Mouse (Mus musculus): ENCODE results near the gene Cd300lg.

Cd300lg gene

DNA sequence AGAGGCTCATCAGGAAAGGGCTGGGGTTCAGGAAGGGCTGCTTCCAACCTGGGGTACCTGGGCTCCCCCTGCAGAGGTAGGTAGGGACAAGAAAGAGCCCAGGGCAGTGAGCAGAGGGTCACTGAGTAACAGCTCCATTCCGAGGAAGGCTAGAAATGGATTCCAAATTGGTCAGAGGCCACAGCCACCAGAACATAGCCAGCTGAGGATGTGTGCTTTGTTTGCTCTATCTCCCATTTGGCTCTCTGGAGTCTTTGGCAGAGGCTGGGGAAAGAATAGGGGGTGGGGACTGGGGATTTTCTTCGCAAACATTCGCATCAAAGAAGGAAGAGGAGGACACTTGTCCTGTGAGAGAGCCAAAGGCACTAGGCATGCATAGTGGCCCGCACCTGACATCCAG, 10.6 kb downstream of the Cd300lg start:
- DNase-seq (ENCODE audit: low read depth, low spot score) = no peak

DNA sequence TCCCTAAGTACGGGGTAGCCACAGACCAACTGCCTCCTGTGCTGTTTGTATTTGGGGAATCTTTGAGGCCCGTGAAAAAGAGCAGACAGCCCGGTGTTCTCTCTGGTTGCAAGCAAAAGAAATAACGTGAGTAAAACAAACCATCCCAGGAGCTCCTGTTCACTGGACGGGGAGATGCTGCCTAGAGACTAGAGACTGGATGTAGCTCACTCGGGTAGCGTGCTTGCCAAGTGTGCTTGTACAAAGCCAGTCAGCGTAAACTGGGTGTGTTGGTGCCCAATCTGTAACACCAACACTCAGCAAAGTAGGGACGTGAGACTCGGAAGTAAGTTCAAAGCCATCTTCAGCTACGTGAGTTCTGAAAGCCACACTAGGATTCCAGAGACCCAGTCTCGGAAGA, 11.4 kb downstream of the Cd300lg start:
- no peak for DNase-seq (ENCODE audit: low read depth, low spot score)

GRCm38 (mm10) chr11:102053183-102053582, 11.9 kb downstream of the Cd300lg start:
- no peak for DNase-seq (ENCODE audit: low read depth, low spot score)

DNA sequence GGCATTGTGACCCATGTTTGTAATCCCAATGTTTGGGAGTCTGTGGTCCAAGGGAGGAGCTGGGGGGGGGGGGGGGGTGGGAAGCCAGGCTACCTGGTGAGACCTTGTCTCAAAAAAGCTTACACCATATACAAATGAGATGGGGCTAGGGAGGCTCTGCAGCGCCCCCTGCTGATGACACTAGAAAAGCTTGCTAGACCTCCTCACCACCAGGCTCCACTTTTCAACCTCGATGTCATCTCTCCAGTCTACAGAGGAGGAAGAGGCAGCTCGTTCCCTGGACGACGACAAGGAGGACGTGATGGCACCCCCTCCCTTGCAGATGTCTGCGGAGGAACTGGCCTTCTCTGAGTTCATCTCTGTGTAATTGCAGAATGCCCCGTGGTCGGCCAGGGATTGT, 12.5 kb downstream of the Cd300lg start:
- no peak for DNase-seq (ENCODE audit: low read depth, low spot score)

DNA sequence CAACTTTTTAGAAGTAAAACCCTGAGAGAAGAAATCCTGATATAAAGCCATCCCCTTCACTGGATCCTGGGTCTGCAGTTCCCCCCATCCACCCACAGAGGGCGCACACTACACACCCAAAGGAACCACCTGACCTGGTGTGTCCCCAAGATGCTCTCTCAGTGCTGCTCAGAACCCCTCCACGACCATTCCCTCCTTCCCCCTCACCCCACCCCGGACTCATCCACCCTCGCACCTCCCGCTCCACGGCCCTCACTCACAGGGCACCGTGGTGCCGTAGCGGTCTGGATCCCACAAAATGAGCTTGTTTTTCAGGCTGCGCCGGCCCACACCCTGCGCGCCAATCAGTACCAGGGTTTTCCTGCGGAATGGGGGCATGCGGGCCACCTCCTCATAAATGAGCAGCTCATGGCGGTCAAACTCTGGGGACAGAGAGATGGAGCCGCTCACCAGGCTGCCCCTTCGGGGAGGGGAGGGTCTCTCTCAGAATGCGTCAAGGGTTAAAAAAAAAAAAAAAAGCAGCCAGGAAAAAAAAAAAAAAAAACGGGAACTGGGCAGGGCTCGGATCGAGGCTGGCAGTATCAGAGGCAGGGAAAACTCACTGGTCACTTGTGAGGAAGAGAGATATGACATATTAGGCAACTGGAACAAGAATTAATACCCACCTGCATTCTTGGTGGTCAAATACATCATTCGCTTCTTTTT, 20.1 kb downstream of the Cd300lg start:
- DNase-seq (ENCODE audit: low read depth, low spot score) = peak; percentile 50

DNA sequence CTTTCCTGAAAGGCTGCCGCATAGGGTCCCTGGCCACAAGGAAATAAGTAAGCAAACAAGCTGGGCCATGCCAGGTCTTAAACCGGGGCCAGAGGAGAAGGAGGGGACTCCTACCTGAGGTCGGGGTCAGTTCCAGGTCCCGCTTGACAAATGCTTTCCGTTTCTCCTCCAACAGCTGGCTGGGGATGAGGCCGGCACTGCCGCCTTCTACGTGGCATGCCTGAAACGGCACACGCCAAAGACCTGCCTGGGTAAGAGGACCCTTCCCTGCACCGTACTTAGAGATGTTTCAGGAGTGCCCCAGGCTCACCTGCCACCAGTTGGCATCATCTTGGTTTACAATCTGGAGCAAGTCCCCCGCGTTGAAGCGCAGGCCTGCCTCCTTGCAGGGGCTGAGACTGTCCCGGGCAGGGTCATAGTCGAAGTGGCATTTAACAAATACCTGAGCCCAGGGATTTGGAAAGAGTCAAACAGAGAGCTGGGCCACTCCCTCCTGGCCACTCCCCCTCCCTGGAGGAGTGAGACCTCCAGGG, 20.7 kb downstream of the Cd300lg start:
- DNase-seq (ENCODE audit: low read depth, low spot score) = no peak

GRCm38 (mm10) chr11:102063076-102063475, 21.8 kb downstream of the Cd300lg start:
- no peak for DNase-seq (ENCODE audit: low read depth, low spot score)

GRCm38 (mm10) chr11:102068969-102069368, 27.7 kb downstream of the Cd300lg start:
- no peak for DNase-seq (ENCODE audit: low read depth, low spot score)

- no peak for DNase-seq (ENCODE audit: low read depth, low spot score)
These were observed 28.3 kb downstream of the Cd300lg start for GRCm38 (mm10) chr11:102069633-102070032.

DNA sequence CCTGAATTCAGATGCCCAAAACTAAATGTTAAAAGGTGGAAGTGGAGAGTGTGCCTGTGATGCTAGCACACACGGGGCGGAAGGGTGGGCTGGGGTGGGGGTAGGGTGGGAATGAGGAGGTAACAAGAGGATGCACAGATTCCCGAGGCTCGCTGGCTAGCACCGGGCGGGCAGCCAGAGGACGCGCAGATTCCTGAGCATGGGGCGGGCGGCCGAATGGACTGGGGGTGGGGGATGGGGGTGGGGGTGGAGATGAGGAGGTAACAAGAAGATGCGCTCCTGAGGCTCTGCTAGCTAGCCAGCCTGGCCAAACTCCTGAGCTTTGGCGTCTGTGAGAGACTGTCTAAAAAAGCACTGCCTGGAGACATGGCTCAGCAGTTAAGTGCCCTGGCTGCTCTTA, 29.1 kb downstream of the Cd300lg start:
- DNase-seq (ENCODE audit: low read depth, low spot score) = no peak

GRCm38 (mm10) chr11:102072729-102073128, 31.4 kb downstream of the Cd300lg start:
- DNase-seq (ENCODE audit: low read depth, low spot score) = no peak

- no peak for DNase-seq (ENCODE audit: low read depth, low spot score)
These were observed 32.4 kb downstream of the Cd300lg start for GRCm38 (mm10) chr11:102073722-102074121.

DNA sequence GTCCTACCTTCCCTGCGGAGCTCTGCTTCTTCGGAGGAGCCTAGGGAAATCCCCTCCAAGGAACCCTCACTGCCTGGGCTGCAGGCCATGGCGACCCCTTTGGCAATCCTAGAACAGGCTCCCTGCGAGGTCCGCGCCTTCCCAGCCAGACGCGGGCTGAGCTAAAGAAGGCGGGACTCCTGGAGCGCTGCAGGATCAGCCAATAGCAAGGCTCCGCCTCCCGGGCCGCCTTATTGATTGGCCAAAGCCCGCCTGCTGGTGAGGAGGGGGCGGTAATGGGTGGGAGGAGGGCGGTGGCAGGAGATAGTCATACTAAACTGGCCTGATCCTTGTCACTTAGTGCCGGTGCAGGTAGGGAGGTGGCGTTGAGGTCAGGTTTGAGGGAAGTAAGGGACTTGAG, 41.0 kb downstream of the Cd300lg start:
- DNase-seq (ENCODE audit: low read depth, low spot score) = no peak

DNA sequence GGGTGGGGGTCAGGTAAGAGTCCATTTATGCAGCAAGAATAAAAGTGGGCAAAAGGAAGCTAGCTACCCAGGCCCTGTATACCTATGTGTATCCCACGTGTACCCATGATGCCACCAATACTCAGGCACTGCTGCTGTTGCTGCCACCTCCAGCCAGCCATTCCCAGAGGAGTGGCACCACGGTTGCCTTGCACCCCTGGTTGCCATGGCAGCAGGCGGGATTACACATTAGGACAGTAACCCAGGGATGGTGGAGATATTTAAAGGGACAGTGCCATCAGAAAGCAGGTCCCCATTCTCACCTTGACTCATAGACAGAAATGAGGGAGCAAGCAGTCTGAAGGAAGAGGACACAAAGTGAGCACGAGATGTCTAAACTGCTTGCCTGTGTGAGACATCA, 41.9 kb downstream of the Cd300lg start:
- no peak for DNase-seq (ENCODE audit: low read depth, low spot score)

- no peak for DNase-seq (ENCODE audit: low read depth, low spot score)
These were observed 42.9 kb downstream of the Cd300lg start for GRCm38 (mm10) chr11:102084159-102084558.

DNA sequence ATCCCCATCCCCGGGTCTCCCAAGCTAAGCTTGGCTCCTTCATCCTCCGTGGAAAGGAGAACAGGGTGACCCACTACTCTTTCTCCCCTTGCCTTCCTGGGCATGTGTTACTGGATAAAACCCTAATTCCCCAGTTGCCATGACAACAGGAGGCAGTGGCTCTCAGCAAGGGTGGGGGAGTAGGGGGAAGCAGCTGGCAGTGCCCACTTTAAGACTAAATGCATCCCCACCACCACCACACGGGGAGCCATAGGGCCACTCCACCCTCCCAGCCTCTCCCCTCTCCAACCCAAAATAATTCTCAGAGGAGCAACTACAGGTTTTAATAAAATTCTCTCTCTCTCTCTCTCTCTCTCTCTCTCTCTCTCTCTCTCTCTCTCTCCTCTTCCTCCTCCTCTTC, 45.0 kb downstream of the Cd300lg start:
- no peak for DNase-seq (ENCODE audit: low read depth, low spot score)

- no peak for DNase-seq (ENCODE audit: low read depth, low spot score)
These were observed 45.9 kb downstream of the Cd300lg start for GRCm38 (mm10) chr11:102087081-102087751.

DNA sequence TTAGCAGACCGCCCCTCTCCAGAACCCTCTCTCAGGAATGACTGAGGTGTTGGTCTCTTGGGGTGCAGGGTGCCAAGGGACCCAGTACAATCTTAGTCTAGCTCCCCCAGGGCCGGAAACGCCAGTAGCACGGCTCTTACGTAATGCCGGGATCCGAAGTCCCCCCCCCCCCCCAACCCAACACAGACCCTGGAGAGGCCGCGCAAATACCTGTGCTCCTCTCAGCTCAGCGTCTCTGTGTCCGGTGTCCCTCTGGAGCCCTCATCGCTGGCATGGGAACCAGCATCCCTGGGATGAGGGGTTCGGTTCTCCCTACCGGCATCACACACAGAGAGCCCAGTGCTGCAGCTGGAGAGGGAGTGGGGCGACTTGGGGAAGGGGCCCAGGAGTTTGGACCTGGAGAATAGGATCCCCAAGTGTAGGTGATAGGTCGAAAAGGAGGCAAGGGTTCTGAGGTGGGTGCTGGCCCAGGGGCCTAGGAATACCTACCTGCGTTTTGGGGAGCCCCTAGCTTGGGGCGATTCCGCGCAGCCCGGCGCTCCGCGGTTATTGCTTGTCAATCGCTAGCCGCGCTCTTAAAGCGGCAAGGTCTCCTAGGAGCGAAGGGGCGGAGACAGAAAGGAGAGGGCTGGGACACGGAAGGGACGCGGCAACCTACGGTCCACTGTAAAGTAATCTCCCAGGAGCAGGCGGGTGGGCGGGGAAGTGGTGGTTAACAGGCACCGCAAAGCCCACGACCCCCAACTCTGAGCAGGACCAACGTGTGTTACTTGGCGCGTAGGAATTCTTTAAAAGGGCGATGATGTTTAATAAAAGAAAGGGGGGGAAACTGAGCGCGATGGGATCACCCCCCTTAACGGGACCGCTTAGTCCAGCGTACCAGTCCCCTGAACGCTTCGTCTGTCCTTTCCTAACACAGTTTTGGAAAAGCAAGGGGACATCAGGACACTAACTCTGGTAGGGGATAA, 46.9 kb downstream of the Cd300lg start, which contains the start of gene Mpp2:
TSS of gene Mpp2 (minus strand) at position 585 of the 968 bp plus-strand sequence.
- no peak for DNase-seq (ENCODE audit: low read depth, low spot score)

- no peak for DNase-seq (ENCODE audit: low read depth, low spot score)
These were observed 47.9 kb downstream of the Cd300lg start for GRCm38 (mm10) chr11:102089088-102089808.

GRCm38 (mm10) chr11:102095676-102096075, 54.4 kb downstream of the Cd300lg start:
- no peak for DNase-seq (ENCODE audit: low read depth, low spot score)

GRCm38 (mm10) chr11:102096446-102096845, 55.1 kb downstream of the Cd300lg start:
- no peak for DNase-seq (ENCODE audit: low read depth, low spot score)
